Mouse (Mus musculus) liver, postnatal 0 days (tissue): ENCODE measurements around the gene Rev3l.

ENCODE experiments used
- CTCF ChIP-seq: sonication (generic); IDR thresholded peaks from 2 replicates; pipeline ENCODE4 v1.5.1; 2016; ENCODE audit warnings: antibody characterized with exemption, low read depth
- EP300 ChIP-seq: IDR thresholded peaks from 2 replicates; pipeline ENCODE4 v1.6.1; 2016; ENCODE audit warnings: antibody characterized with exemption, low read depth, mild to moderate bottlenecking

- TF ChIP-seq CTCF (no peak), EP300 (no peak)
Observed at GRCm38 (mm10) chr10:39766702-39767101, 34.8 kb downstream of the Rev3l start.
